Mouse (Mus musculus) intestine, embryonic 15.5 days (tissue): ENCODE results near the gene Kank4. TPM values are rescaled to one million over a fixed set of nuclear protein-coding genes. Genes with fewer than 3 reads are reported as not detected.
A peak's percentile ranks its signal among the peaks of the same experiment; 100 is the strongest.
"Not testable (repeated sequence)": the region's sequence is repeated elsewhere in the genome, so short reads cannot be mapped to it uniquely, and the experiment has no call there.

Source experiments
- ATAC-seq: fragments of 200-750 bp; cut with Nextera tagmentation; 2 replicates; pipeline ENCODE4 v1.8.0; 2017; ENCODE audit warnings: moderate TSS enrichment, moderate library complexity
- H3K27ac ChIP-seq: fragments of 300-500 bp; sonication (generic); 2 replicates; pipeline ENCODE4 v1.5.1; 2015; ENCODE audit warnings: mild to moderate bottlenecking, inconsistent platforms
- H3K27me3 ChIP-seq: fragments of 300-500 bp; sonication (generic); replicated peaks from 2 replicates; pipeline ENCODE4 v1.6.1; 2015; ENCODE audit warnings: inconsistent platforms
- H3K36me3 ChIP-seq: fragments of 300-500 bp; sonication (generic); 2 replicates; pipeline ENCODE4 v1.6.1; 2015; ENCODE audit warnings: inconsistent platforms
- H3K4me1 ChIP-seq: fragments of 300-500 bp; sonication (generic); replicated peaks from 2 replicates; pipeline ENCODE4 v1.6.1; 2015; ENCODE audit warnings: inconsistent platforms
- H3K4me2 ChIP-seq: fragments of 300-500 bp; sonication (generic); replicated peaks from 2 replicates; pipeline ENCODE4 v1.6.1; 2015; ENCODE audit warnings: mild to moderate bottlenecking, inconsistent platforms
- H3K4me3 ChIP-seq: fragments of 300-500 bp; sonication (generic); replicated peaks from 2 replicates; pipeline ENCODE4 v1.5.1; 2015; ENCODE audit warnings: inconsistent platforms
- H3K9ac ChIP-seq: fragments of 300-500 bp; sonication (generic); 2 replicates; pipeline ENCODE4 v1.6.1; 2015; ENCODE audit warnings: inconsistent platforms
- H3K9me3 ChIP-seq: fragments of 300-500 bp; sonication (generic); 2 replicates; pipeline ENCODE4 v1.6.1; 2016; ENCODE audit warnings: inconsistent platforms
- WGBS: fragments of 180-500 bp; shearing (Covaris S2); methylation state at CpG from one replicate; pipeline ENCODE4 v1.1.7; 2015; 5-methylcytosine and 5-hydroxymethylcytosine counted together
- polyA plus RNA-seq: library from polyadenylated mRNA; unstranded; fragments of >200 nt; fragmentation: Nextera tagmentation; extraction: Ambion mirVana; gene quantifications from 2 replicates; pipeline ENCODE4 v1.2.1, GENCODE M21; 2015

Gene Kank4
- 1.3 and 1.4 TPM in 2 replicates for polyA plus RNA-seq

DNA sequence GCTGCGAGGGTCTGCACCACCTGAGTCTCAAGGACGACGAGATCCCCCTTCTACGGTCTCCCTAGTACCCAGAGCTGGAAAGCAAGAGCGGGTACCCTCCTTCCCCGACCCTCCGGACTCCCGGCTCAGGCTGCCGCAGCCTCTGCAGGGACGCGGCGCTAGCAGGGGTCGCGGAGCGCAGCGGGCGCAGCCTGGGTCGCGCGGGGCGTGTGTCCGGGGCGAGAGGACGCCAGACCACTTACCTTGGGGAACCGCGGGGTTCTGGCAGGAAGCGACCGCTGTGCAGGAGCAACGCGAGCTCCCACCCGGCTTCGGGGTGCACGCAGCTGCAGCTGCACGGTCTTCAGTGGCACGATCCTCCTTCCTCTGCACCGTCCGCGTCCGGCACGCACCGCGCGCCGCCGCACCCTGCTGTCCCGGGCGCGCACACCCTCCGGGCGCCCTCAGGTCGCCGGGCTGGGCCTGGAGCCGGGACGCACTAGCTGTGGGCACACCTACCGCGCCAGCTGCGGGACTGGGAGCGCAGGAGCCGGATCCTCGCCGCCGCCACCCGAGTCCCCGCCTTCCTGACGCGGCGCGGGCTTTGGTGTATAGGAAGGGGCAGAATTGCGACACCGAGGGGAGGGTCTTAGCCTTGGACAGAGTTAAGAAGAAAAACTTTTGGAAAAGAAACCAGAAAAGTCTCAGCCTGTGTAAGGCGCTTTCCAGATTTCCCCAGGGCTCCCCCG, at the start of gene Kank4:
Gene Kank4, minus strand, starts transcription at position 354 of the 728 bp plus-strand sequence.
- Histone ChIP-seq H3K27me3 (peaks cover 8% of the 10 kb centered on the region; the same call in 1 of the 2 replicates), H3K4me2 (peak within 1 kb of the TSS; percentile 97), H3K36me3 (no peaks in the 10 kb centered on the region), H3K9ac (peak within 1 kb of the TSS; percentile 67), H3K9me3 (no peaks in the 10 kb centered on the region), H3K4me3 (peak within 1 kb of the TSS; percentile 78), H3K27ac (peak within 1 kb of the TSS; percentile 54; the same call in 1 of the 2 replicates), H3K4me1 (peaks cover 11% of the 10 kb centered on the region)
- under 1% methylated on average over 72 of the region's 72 CpGs for WGBS
- peak; percentile 88 for ATAC-seq

DNA sequence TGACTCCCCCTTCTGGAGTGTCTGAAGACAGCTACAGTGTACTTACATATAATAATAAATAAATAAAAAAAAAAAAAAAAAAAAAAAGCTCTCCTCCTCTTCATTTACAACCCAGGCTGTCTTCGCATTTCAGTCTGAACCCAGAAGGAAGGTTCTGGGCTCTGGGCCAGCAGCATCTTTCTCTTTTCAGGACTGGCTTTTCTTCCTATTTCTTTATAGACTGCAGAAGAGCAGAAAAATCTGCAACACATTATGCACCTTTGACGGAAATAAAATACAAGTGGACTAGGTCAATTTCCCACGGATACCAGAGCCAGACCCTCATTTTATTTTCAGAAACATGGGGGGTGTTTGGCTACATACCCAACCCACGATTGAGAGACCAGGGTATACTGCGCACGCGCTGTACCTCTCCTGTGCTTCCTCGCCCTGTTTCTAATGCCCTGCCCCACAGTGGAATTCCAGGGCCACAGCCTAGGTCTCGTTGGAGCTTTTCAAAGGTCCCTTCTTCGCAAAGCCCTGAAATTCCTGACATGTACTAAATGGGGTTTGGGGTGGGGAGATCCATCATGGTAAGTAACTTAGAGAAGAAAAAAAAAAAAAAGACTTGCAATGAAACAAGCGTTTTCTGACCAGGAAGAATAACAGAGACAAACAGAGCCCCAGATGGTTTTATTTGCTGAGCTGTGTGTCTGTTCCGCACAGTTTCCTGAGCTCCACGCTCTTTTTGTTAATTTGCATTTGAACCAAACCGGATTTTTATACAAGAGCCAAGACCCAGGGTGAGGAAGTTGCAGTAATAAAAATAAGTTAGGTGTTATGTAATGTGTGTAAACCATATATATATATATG, 48.3 kb upstream of the Kank4 start:
- 68% methylated on average over 14 of the region's 14 CpGs for WGBS
- ATAC-seq = no peak
- Histone ChIP-seq H3K9ac (no peak overlapping the region), H3K27ac (0 out of 2 replicates have a peak overlapping the region, but pooled peaks have one; percentile 33), H3K4me2 (no peak overlapping the region), H3K36me3 (no peaks in the 10 kb centered on the region), H3K27me3 (no peaks in the 10 kb centered on the region), H3K4me1 (no peaks in the 10 kb centered on the region), H3K4me3 (no peak overlapping the region), H3K9me3 (no peaks in the 10 kb centered on the region)

DNA sequence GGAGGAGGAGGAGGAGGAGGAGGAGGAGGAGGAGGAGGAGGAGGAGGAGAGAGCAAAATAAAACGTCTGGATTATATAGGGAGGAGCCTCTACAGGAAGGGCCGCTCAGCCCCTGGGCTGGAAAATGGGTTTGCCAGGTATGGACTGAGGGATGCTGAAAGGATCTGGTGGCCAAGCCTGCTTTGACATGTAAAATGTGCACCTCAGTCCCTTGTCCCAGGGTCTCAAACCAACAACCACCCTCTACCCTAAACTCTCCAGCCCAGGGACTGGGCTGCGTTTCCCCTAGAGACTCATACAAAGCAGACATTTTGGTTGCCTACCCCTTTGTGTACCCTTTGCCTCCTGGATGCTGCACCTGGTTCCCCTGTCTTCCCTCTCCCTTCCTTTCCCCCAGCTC, 47.2 kb upstream of the Kank4 start:
- H3K27ac ChIP-seq = no peak overlapping the region
- H3K9ac ChIP-seq = no peak overlapping the region
- no peaks in the 10 kb centered on the region for H3K4me1 ChIP-seq
- H3K36me3 ChIP-seq = no peaks in the 10 kb centered on the region
- H3K9me3 ChIP-seq = no peaks in the 10 kb centered on the region
- H3K4me2 ChIP-seq = no peak overlapping the region
- ATAC-seq = no peak
- no peak overlapping the region for H3K4me3 ChIP-seq
- no peaks in the 10 kb centered on the region for H3K27me3 ChIP-seq
- WGBS = 64% methylated on average over 3 of the region's 3 CpGs

DNA sequence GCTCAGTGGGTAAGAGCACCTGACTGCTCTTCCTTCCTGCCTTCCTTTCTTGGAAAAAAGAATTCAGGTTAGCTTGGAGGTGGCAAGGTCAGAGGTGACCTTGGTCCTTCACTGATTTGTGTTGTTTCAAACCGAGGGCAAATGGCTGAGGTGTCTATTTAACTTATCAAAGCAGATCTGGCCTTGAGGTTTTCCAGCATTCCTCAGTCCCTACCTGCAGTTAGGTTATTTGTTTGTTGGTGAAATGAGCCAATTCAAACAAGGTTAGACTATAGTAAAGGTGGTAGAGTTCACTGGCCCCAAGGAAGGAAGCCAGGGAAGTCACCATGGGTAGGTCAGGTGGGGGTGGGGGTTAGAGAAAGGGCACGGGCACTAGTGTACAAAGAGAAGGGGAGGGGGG, 46.8 kb upstream of the Kank4 start:
- no peak for ATAC-seq
- no peak overlapping the region for H3K4me3 ChIP-seq
- H3K36me3 ChIP-seq = no peaks in the 10 kb centered on the region
- H3K9ac ChIP-seq = no peak overlapping the region
- no peaks in the 10 kb centered on the region for H3K9me3 ChIP-seq
- whole genome bisulfite sequencing = 36% methylated on average over 1 of the region's 2 CpGs
- no peaks in the 10 kb centered on the region for H3K27me3 ChIP-seq
- H3K4me1 ChIP-seq = no peaks in the 10 kb centered on the region
- H3K4me2 ChIP-seq = no peak overlapping the region
- no peak overlapping the region for H3K27ac ChIP-seq

GRCm38 (mm10) chr4:98863451-98863850, 46.1 kb upstream of the Kank4 start:
- ATAC-seq = no peak
- Histone ChIP-seq H3K4me1 (no peaks in the 10 kb centered on the region), H3K27ac (no peak overlapping the region), H3K9me3 (no peaks in the 10 kb centered on the region), H3K9ac (no peak overlapping the region), H3K4me3 (no peak overlapping the region), H3K27me3 (no peaks in the 10 kb centered on the region), H3K4me2 (no peak overlapping the region), H3K36me3 (no peaks in the 10 kb centered on the region)
- WGBS = 82% methylated on average over 2 of the region's 2 CpGs

- ATAC-seq = no peak
- WGBS = 45% methylated on average over 4 of the region's 4 CpGs
- no peaks in the 10 kb centered on the region for H3K27me3 ChIP-seq
- no peak overlapping the region for H3K4me3 ChIP-seq
- H3K27ac ChIP-seq = no peak overlapping the region
- H3K9me3 ChIP-seq = no peaks in the 10 kb centered on the region
- H3K4me2 ChIP-seq = no peak overlapping the region
- H3K4me1 ChIP-seq = 0 out of 2 replicates have a peak, but pooled peaks cover 4% of the 10 kb centered on the region
- no peaks in the 10 kb centered on the region for H3K36me3 ChIP-seq
- H3K9ac ChIP-seq = no peak overlapping the region
Observed at GRCm38 (mm10) chr4:98858151-98858855, 41.0 kb upstream of the Kank4 start.

GRCm38 (mm10) chr4:98857037-98857648, 39.8 kb upstream of the Kank4 start:
- WGBS = 54% methylated on average over 11 of the region's 11 CpGs
- H3K4me3 ChIP-seq = no peak overlapping the region
- H3K36me3 ChIP-seq = no peaks in the 10 kb centered on the region
- no peak overlapping the region for H3K27ac ChIP-seq
- no peak overlapping the region for H3K9ac ChIP-seq
- no peak overlapping the region for H3K4me2 ChIP-seq
- H3K27me3 ChIP-seq = no peaks in the 10 kb centered on the region
- no peaks in the 10 kb centered on the region for H3K9me3 ChIP-seq
- 0 out of 2 replicates have a peak, but pooled peaks cover 4% of the 10 kb centered on the region for H3K4me1 ChIP-seq
- ATAC-seq = peak; percentile 55

DNA sequence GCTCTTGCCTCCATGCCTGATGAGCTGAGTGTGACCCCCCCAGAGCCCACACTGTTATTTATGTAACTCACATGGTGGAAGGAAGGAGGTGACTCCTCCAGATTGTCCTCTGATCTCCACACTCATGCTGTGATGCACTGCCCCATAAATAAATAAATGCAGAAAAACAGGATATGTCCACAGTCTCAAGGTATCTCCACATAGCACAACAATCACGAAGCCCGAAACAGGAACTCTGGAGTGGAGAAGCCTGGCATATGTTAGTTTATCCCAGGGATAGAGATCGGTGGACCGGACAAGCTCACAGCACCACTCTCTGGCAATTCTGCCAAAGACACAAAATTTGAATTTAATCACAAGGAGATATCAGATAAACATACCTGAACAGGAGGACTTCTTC, 36.6 kb upstream of the Kank4 start:
- 83% methylated on average over 4 of the region's 4 CpGs for WGBS
- no peak overlapping the region for H3K4me3 ChIP-seq
- H3K27me3 ChIP-seq = no peaks in the 10 kb centered on the region
- H3K4me1 ChIP-seq = 0 out of 2 replicates have a peak, but pooled peaks cover 4% of the 10 kb centered on the region
- H3K4me2 ChIP-seq = no peak overlapping the region
- no peak for ATAC-seq
- H3K27ac ChIP-seq = no peak overlapping the region
- H3K36me3 ChIP-seq = no peaks in the 10 kb centered on the region
- no peaks in the 10 kb centered on the region for H3K9me3 ChIP-seq
- H3K9ac ChIP-seq = no peak overlapping the region

DNA sequence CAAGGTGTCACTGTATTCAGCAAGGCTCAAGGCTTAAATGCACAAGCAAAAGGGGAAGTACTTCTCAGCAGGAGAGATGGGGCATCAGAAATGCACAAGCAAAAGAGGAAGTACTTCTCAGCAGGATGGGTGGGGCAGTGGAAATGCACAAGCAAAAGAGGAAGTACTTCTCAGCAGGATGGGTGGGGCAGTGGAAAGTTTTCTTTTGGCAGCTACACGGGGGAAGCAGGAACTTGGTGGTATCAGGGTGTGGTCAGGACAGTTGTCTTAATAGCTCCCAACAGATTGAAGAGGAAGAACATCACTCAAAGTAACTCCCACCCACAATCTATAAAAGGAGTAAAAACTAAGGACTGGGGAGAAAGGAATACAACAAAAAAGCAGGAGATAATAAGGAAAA, 33.1 kb upstream of the Kank4 start:
- H3K4me2 ChIP-seq, H3K4me1 ChIP-seq, H3K9me3 ChIP-seq, H3K36me3 ChIP-seq, ATAC-seq, H3K9ac ChIP-seq, H3K27me3 ChIP-seq, H3K4me3 ChIP-seq, H3K27ac ChIP-seq: not testable (repeated sequence)
- 80% methylated on average over 1 of the region's 1 CpGs for WGBS

- Histone ChIP-seq H3K4me2 (no peak overlapping the region), H3K9me3 (no peaks in the 10 kb centered on the region), H3K27ac (no peak overlapping the region), H3K4me3 (no peak overlapping the region), H3K36me3 (no peaks in the 10 kb centered on the region), H3K27me3 (no peaks in the 10 kb centered on the region), H3K4me1 (no peaks in the 10 kb centered on the region), H3K9ac (no peak overlapping the region)
- WGBS = 46% methylated on average over 6 of the region's 6 CpGs
- ATAC-seq = no peak
Observed at GRCm38 (mm10) chr4:98847120-98847885, 30.0 kb upstream of the Kank4 start.

- no peaks in the 10 kb centered on the region for H3K4me1 ChIP-seq
- H3K9ac ChIP-seq = no peak overlapping the region
- H3K27ac ChIP-seq = no peak overlapping the region
- ATAC-seq = no peak
- H3K36me3 ChIP-seq = no peaks in the 10 kb centered on the region
- 44% methylated on average over 3 of the region's 3 CpGs for WGBS
- H3K9me3 ChIP-seq = no peaks in the 10 kb centered on the region
- H3K4me2 ChIP-seq = no peak overlapping the region
- no peak overlapping the region for H3K4me3 ChIP-seq
- no peaks in the 10 kb centered on the region for H3K27me3 ChIP-seq
Observed at GRCm38 (mm10) chr4:98846396-98846795, 29.1 kb upstream of the Kank4 start.
